Mouse (Mus musculus): ENCODE data around the gene Jakmip3. TPM values are rescaled to one million over a fixed set of nuclear protein-coding genes. Genes with fewer than 3 reads are reported as not detected.

Gene Jakmip3
- polyA plus RNA-seq, 1 experiment from 2014 or later, result 0.55 TPM

GRCm38 (mm10) chr7:139119775-139120153, 179.2 kb downstream of the Jakmip3 start:
- 76% methylated on average over 2 of the region's 2 CpGs for WGBS
- no peak overlapping the region for H3K27ac ChIP-seq (ENCODE audit: low read depth, low read length)
- ATAC-seq (replicated peaks; ENCODE audit: low FRiP score) (no peak), DNase-seq (ENCODE audit: low spot score) (no peak)
- H3K27me3 ChIP-seq (ENCODE audit: control insufficient read depth, insufficient read depth, low read length), result no peaks in the 10 kb centered on the region
- H3K4me2 ChIP-seq (ENCODE audit: low read depth, low read length, severe bottlenecking), result no peak overlapping the region
- no peak overlapping the region for H3K9ac ChIP-seq (ENCODE audit: low read length)
- no peaks in the 10 kb centered on the region for H3K9me3 ChIP-seq (ENCODE audit: control insufficient read depth, low read length)
- no peaks in the 10 kb centered on the region for H3K36me3 ChIP-seq (ENCODE audit: control insufficient read depth, insufficient read depth, low read length)
- no peaks in the 10 kb centered on the region for H3K4me1 ChIP-seq (replicated peaks; ENCODE audit: control insufficient read depth, insufficient read depth, low read length)
- H3K4me3 ChIP-seq (ENCODE audit: low read depth, low read length), result no peak overlapping the region

GRCm38 (mm10) chr7:139125881-139126280, 185.4 kb downstream of the Jakmip3 start:
- no peaks in the 10 kb centered on the region for H3K36me3 ChIP-seq (ENCODE audit: control insufficient read depth, insufficient read depth, low read length)
- H3K9me3 ChIP-seq (ENCODE audit: control insufficient read depth, low read length), result no peaks in the 10 kb centered on the region
- DNase-seq (ENCODE audit: low spot score), result no peak
- no peaks in the 10 kb centered on the region for H3K27me3 ChIP-seq (ENCODE audit: control insufficient read depth, insufficient read depth, low read length)
- H3K4me2 ChIP-seq (ENCODE audit: low read depth, low read length, severe bottlenecking), result no peak overlapping the region
- H3K4me3 ChIP-seq (ENCODE audit: low read depth, low read length), result no peak overlapping the region
- H3K9ac ChIP-seq (ENCODE audit: low read length), result no peak overlapping the region
- H3K4me1 ChIP-seq (replicated peaks; ENCODE audit: control insufficient read depth, insufficient read depth, low read length), result peaks cover 4% of the 10 kb centered on the region
- H3K27ac ChIP-seq (ENCODE audit: low read depth, low read length), result no peak overlapping the region
- ATAC-seq (replicated peaks; ENCODE audit: low FRiP score), result no peak
- 91% methylated on average over 4 of the region's 4 CpGs for WGBS

GRCm38 (mm10) chr7:139126549-139126948, 186.0 kb downstream of the Jakmip3 start:
- Histone ChIP-seq H3K4me3 (ENCODE audit: low read depth, low read length) (no peak overlapping the region), H3K36me3 (ENCODE audit: control insufficient read depth, insufficient read depth, low read length) (no peaks in the 10 kb centered on the region), H3K27ac (ENCODE audit: low read depth, low read length) (no peak overlapping the region), H3K4me1 (replicated peaks; ENCODE audit: control insufficient read depth, insufficient read depth, low read length) (peaks cover 6% of the 10 kb centered on the region), H3K9ac (ENCODE audit: low read length) (no peak overlapping the region), H3K4me2 (ENCODE audit: low read depth, low read length, severe bottlenecking) (no peak overlapping the region), H3K9me3 (ENCODE audit: control insufficient read depth, low read length) (no peaks in the 10 kb centered on the region), H3K27me3 (ENCODE audit: control insufficient read depth, insufficient read depth, low read length) (no peaks in the 10 kb centered on the region)
- DNase-seq (ENCODE audit: low spot score) (no peak), ATAC-seq (replicated peaks; ENCODE audit: low FRiP score) (no peak)
- WGBS, result 87% methylated on average over 7 of the region's 7 CpGs

- no peaks in the 10 kb centered on the region; the same call in 1 of the 2 replicates for H3K27me3 ChIP-seq (ENCODE audit: control insufficient read depth, insufficient read depth, low read length)
- no peaks in the 10 kb centered on the region for H3K36me3 ChIP-seq (ENCODE audit: control insufficient read depth, insufficient read depth, low read length)
- no peaks in the 10 kb centered on the region for H3K9me3 ChIP-seq (ENCODE audit: control insufficient read depth, low read length)
- H3K4me2 ChIP-seq (ENCODE audit: low read depth, low read length, severe bottlenecking), result no peak overlapping the region
- H3K27ac ChIP-seq (ENCODE audit: low read depth, low read length), result no peak overlapping the region
- peaks cover 6% of the 10 kb centered on the region for H3K4me1 ChIP-seq (replicated peaks; ENCODE audit: control insufficient read depth, insufficient read depth, low read length)
- no peak overlapping the region for H3K9ac ChIP-seq (ENCODE audit: low read length)
- no peak overlapping the region for H3K4me3 ChIP-seq (ENCODE audit: low read depth, low read length)
- DNase-seq (ENCODE audit: low spot score) (no peak), ATAC-seq (replicated peaks; ENCODE audit: low FRiP score) (no peak)
- 80% methylated on average over 4 of the region's 4 CpGs for WGBS
Measured at GRCm38 (mm10) chr7:139128994-139129393, 188.5 kb downstream of the Jakmip3 start.

- no peak overlapping the region for H3K4me3 ChIP-seq (ENCODE audit: low read depth, low read length)
- no peaks in the 10 kb centered on the region for H3K9me3 ChIP-seq (ENCODE audit: control insufficient read depth, low read length)
- no peak for DNase-seq (ENCODE audit: low spot score)
- 52% methylated on average over 6 of the region's 6 CpGs for WGBS
- H3K36me3 ChIP-seq (ENCODE audit: control insufficient read depth, insufficient read depth, low read length), result no peaks in the 10 kb centered on the region
- H3K27ac ChIP-seq (ENCODE audit: low read depth, low read length), result no peak overlapping the region
- no peak overlapping the region for H3K9ac ChIP-seq (ENCODE audit: low read length)
- ATAC-seq (replicated peaks; ENCODE audit: low FRiP score), result no peak
- H3K4me1 ChIP-seq (replicated peaks; ENCODE audit: control insufficient read depth, insufficient read depth, low read length), result peaks cover 6% of the 10 kb centered on the region
- no peaks in the 10 kb centered on the region; the same call in 1 of the 2 replicates for H3K27me3 ChIP-seq (ENCODE audit: control insufficient read depth, insufficient read depth, low read length)
- no peak overlapping the region for H3K4me2 ChIP-seq (ENCODE audit: low read depth, low read length, severe bottlenecking)
Measured at GRCm38 (mm10) chr7:139130361-139130760, 189.8 kb downstream of the Jakmip3 start.

- no peak overlapping the region for H3K4me3 ChIP-seq (ENCODE audit: low read depth, low read length)
- 67% methylated on average over 8 of the region's 8 CpGs for WGBS
- H3K9ac ChIP-seq (ENCODE audit: low read length), result no peak overlapping the region
- DNase-seq (ENCODE audit: low spot score) (no peak), ATAC-seq (replicated peaks; ENCODE audit: low FRiP score) (no peak)
- H3K27ac ChIP-seq (ENCODE audit: low read depth, low read length), result no peak overlapping the region
- H3K4me1 ChIP-seq (replicated peaks; ENCODE audit: control insufficient read depth, insufficient read depth, low read length), result peaks cover 7% of the 10 kb centered on the region
- H3K36me3 ChIP-seq (ENCODE audit: control insufficient read depth, insufficient read depth, low read length), result no peaks in the 10 kb centered on the region
- no peaks in the 10 kb centered on the region for H3K9me3 ChIP-seq (ENCODE audit: control insufficient read depth, low read length)
- no peak overlapping the region for H3K4me2 ChIP-seq (ENCODE audit: low read depth, low read length, severe bottlenecking)
- H3K27me3 ChIP-seq (ENCODE audit: control insufficient read depth, insufficient read depth, low read length), result no peaks in the 10 kb centered on the region; the same call in 1 of the 2 replicates
Measured at GRCm38 (mm10) chr7:139131538-139131937, 191.0 kb downstream of the Jakmip3 start.

GRCm38 (mm10) chr7:139133446-139133845, 192.9 kb downstream of the Jakmip3 start:
- Histone ChIP-seq H3K4me1 (replicated peaks; ENCODE audit: control insufficient read depth, insufficient read depth, low read length) (peaks cover 8% of the 10 kb centered on the region), H3K27ac (ENCODE audit: low read depth, low read length) (no peak overlapping the region), H3K27me3 (ENCODE audit: control insufficient read depth, insufficient read depth, low read length) (peaks cover 10% of the 10 kb centered on the region), H3K4me3 (ENCODE audit: low read depth, low read length) (no peak overlapping the region), H3K9ac (ENCODE audit: low read length) (no peak overlapping the region), H3K4me2 (ENCODE audit: low read depth, low read length, severe bottlenecking) (no peak overlapping the region), H3K36me3 (ENCODE audit: control insufficient read depth, insufficient read depth, low read length) (no peaks in the 10 kb centered on the region), H3K9me3 (ENCODE audit: control insufficient read depth, low read length) (no peaks in the 10 kb centered on the region)
- no peak for DNase-seq (ENCODE audit: low spot score)
- 85% methylated on average over 3 of the region's 3 CpGs for WGBS
- ATAC-seq (replicated peaks; ENCODE audit: low FRiP score), result no peak

Other genes starting within 250 kb of the Jakmip3 start
- gene Ppp2r2d, start 94.7 kb upstream of the Jakmip3 start, polyA plus RNA-seq (2014; fragmentation: Nextera tagmentation; extraction: Ambion mirVana), result 72.9 and 73.9 TPM in 2 replicates
- gene Mapk1ip1, start 94.5 kb upstream of the Jakmip3 start, polyA plus RNA-seq (2014; fragmentation: Nextera tagmentation; extraction: Ambion mirVana), result 13.0 and 14.7 TPM in 2 replicates
- gene Bnip3, start 31.2 kb upstream of the Jakmip3 start, polyA plus RNA-seq (2014; fragmentation: Nextera tagmentation; extraction: Ambion mirVana), result 85.4 and 96.4 TPM in 2 replicates
- 113 and 125 TPM in 2 replicates for gene Dpysl4, start 145.3 kb downstream of the Jakmip3 start, polyA plus RNA-seq (2014; fragmentation: Nextera tagmentation; extraction: Ambion mirVana)